Mouse (Mus musculus) testis, adult 2 months (tissue): ENCODE results near the gene Luzp1. TPM values are rescaled to one million over a fixed set of nuclear protein-coding genes. Genes with fewer than 3 reads are reported as not detected.

Experiments used
- H3K27ac ChIP-seq: fragments of 200-500 bp; 2 replicates; pipeline ENCODE4 v1.5.1; 2012; ENCODE audit warnings: low read depth, low read length; ENCODE audit not compliant: control insufficient read depth, insufficient read depth
- H3K27me3 ChIP-seq: fragments of 200-500 bp; 2 replicates; pipeline ENCODE4 v1.6.1; 2012; ENCODE audit warnings: mild to moderate bottlenecking, low read length, moderate library complexity; ENCODE audit not compliant: control insufficient read depth, insufficient read depth
- H3K36me3 ChIP-seq: fragments of 200-500 bp; 2 replicates; pipeline ENCODE4 v1.6.1; 2012; ENCODE audit warnings: mild to moderate bottlenecking, low read length; ENCODE audit not compliant: control insufficient read depth, insufficient read depth
- H3K4me1 ChIP-seq: fragments of 200-500 bp; 2 replicates; pipeline ENCODE4 v1.6.1; 2012; ENCODE audit warnings: low read length; ENCODE audit not compliant: control insufficient read depth, insufficient read depth
- H3K4me3 ChIP-seq: fragments of 200-500 bp; 2 replicates; pipeline ENCODE4 v1.5.1; 2012; ENCODE audit warnings: low read depth, mild to moderate bottlenecking, low read length, moderate library complexity, mixed read lengths; ENCODE audit not compliant: control insufficient read depth
- CTCF ChIP-seq: fragments of 200-500 bp; IDR thresholded peaks from 2 replicates; pipeline ENCODE4 v1.5.1; 2012; ENCODE audit warnings: low read depth, mild to moderate bottlenecking, inconsistent platforms, low read length, moderate library complexity; ENCODE audit not compliant: control insufficient read depth, insufficient read depth, insufficient replicate concordance
- POLR2A ChIP-seq: fragments of 200-500 bp; IDR thresholded peaks from 2 replicates; pipeline ENCODE4 v1.6.1; 2012; ENCODE audit warnings: low read depth, mild to moderate bottlenecking, inconsistent platforms, low read length, moderate library complexity; ENCODE audit not compliant: control insufficient read depth
- polyA plus RNA-seq: library from polyadenylated mRNA; depleted of rRNA; stranded (reverse); fragments of >200 nt; gene quantifications from 2 replicates; pipeline ENCODE4 v1.2.3, GENCODE M21; 2012

Luzp1 gene
- polyA plus RNA-seq, 1 experiment, result 61.1 TPM

DNA sequence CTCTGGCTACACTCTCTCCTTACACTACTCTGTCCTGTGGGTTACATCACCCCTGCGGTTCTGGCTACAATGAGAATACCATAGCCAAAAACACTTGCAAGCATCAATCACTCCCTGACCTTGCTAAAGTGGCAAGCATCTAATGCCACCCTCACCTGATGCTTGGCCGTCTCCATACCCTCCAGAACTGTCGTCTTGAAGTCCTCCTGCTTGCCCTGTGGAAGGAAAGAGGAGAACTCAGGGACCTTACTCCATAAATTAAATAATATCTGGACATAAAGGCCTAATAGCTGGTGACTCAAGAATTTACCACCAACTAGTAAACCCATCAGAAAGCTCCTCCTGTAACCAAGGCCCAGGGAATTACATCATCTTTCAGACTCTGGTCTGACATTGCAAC lies 112.3 kb downstream of the Luzp1 start:
- no peak overlapping the region for H3K4me3 ChIP-seq
- TF ChIP-seq CTCF, result no peak
- no peak for TF ChIP-seq POLR2A
- H3K27me3 ChIP-seq, result no peaks in the 10 kb centered on the region

DNA sequence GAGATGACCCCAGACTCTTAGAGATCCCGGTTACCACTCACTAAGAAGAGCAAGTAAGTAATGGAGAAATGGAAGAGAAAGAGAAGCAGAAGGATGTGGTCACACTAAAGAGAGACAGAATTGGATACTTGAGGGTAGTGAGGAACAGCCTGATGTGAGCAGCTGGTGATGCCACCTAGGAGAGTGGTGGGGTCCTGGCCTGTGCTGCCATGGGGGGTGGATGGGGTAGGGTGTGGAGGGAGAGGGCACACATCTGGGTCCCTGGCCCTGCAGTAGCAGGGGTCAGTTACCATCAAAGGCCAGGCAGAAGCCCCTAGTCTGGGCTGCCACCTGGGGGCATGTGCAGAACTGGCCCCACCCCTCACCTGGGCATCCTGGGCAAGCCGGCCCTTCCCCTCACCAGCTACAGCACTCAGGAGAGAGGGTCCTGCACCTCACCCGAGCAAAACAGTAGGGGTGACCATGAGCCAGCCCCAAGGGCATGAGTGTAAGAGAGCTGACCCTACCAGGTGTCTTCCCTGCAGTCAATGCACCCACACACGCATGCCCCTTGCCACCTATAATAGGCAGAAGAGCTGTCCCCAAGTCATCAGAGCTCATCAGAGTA lies 117.8 kb downstream of the Luzp1 start:
- no peak overlapping the region for H3K4me3 ChIP-seq
- H3K4me1 ChIP-seq, result no peaks in the 10 kb centered on the region; the same call in 1 of the 2 replicates
- H3K36me3 ChIP-seq, result no peaks in the 10 kb centered on the region
- no peak overlapping the region for H3K27ac ChIP-seq
- H3K27me3 ChIP-seq, result no peaks in the 10 kb centered on the region
- TF ChIP-seq CTCF, result no peak
- no peak for TF ChIP-seq POLR2A

More for the DNA sequence above, 112.3 kb downstream of the Luzp1 start:
- H3K36me3 ChIP-seq, result no peaks in the 10 kb centered on the region
- H3K27ac ChIP-seq, result no peak overlapping the region
- H3K4me1 ChIP-seq, result no peaks in the 10 kb centered on the region; the same call in 1 of the 2 replicates

DNA sequence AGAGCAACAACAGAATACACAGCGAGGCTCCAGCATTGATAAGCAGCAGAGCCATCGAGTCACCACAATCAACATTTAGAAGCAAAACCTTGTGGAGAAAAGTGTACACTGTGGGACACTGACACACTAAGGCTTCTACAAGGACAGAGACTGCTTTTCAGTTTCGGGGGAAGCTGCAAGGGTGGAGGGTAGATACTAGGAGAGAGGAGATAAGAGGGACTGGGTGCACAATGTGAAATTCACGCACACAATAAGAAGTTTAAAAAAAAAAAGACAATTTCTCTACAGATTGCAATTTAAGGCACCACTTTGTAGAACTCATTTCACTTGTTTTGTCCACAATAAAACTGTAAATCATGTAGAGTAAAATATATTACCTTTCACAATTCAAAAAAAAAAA lies 118.4 kb downstream of the Luzp1 start:
- H3K27ac ChIP-seq, result no peak overlapping the region
- H3K4me3 ChIP-seq, result no peak overlapping the region
- no peaks in the 10 kb centered on the region for H3K27me3 ChIP-seq
- H3K4me1 ChIP-seq, result no peaks in the 10 kb centered on the region; the same call in 1 of the 2 replicates
- H3K36me3 ChIP-seq, result no peaks in the 10 kb centered on the region
- TF ChIP-seq CTCF (no peak), POLR2A (no peak)

DNA sequence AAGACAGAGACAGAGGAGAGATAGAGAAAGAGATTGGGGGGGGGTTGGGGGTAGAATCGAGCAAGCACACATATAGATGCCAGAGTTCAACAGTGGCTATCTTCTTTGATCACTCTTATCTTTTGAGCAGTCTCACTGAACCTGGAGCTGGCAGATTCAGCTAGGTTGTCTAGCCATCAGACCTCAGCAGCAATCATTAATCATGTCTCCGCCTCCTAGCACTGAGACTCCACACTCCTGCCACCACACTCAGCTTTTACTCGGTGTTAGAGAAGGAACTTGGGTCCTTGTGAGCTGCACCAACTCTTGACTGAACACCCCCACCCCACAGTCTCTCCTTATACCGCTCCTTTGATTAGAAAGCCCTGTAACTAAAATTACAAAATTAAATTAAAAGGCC lies 122.5 kb downstream of the Luzp1 start:
- no peaks in the 10 kb centered on the region for H3K36me3 ChIP-seq
- H3K4me1 ChIP-seq, result no peaks in the 10 kb centered on the region; the same call in 1 of the 2 replicates
- H3K27me3 ChIP-seq, result no peaks in the 10 kb centered on the region
- no peak overlapping the region for H3K4me3 ChIP-seq
- no peak overlapping the region for H3K27ac ChIP-seq
- no peak for TF ChIP-seq CTCF
- no peak for TF ChIP-seq POLR2A

DNA sequence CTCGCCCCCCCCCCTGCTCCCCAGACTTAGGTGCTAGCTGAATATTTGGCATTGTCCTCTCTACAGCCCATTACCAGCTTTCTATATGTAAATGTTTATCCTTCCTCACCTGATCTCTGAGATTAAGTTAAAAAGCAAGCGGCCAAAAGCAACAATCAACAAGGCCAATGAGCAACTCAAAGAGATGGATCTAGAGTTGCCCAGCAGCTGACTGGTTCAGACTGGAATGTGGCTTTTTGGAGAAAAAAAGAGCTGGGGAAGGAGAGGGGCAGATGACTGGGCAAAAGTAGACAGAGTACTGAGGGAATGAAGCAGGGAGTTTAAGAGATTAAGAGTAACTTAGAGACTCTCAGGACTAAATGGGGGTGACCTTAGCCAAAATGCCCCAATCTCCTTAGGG lies 124.4 kb downstream of the Luzp1 start:
- TF ChIP-seq CTCF, result no peak
- H3K27me3 ChIP-seq, result no peaks in the 10 kb centered on the region
- no peak overlapping the region for H3K4me3 ChIP-seq
- no peaks in the 10 kb centered on the region; the same call in 1 of the 2 replicates for H3K4me1 ChIP-seq
- H3K27ac ChIP-seq, result no peak overlapping the region
- no peaks in the 10 kb centered on the region for H3K36me3 ChIP-seq

DNA sequence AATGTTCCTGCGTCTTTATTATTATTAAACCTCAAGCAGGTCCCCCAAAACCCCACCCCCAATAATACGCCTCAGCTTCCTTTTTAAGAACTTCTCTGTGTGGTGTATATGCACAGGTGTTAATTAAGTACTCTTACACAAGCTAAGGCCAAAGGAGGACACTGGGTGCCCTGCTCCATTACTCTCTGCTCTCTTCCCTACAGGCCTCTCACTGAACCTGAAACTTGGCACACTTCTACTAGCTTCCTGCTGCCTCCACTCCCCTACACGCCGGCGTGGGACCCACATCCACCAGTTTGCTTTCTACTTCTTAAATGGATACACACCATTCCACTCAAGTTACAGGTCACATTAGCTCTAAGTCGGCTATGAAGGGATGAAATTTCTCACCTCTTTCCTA lies 125.7 kb downstream of the Luzp1 start:
- Histone ChIP-seq H3K27me3 (no peaks in the 10 kb centered on the region), H3K4me1 (no peaks in the 10 kb centered on the region; the same call in 1 of the 2 replicates), H3K4me3 (no peak overlapping the region), H3K27ac (no peak overlapping the region), H3K36me3 (no peaks in the 10 kb centered on the region)
- TF ChIP-seq CTCF (no peak), POLR2A (no peak)

DNA sequence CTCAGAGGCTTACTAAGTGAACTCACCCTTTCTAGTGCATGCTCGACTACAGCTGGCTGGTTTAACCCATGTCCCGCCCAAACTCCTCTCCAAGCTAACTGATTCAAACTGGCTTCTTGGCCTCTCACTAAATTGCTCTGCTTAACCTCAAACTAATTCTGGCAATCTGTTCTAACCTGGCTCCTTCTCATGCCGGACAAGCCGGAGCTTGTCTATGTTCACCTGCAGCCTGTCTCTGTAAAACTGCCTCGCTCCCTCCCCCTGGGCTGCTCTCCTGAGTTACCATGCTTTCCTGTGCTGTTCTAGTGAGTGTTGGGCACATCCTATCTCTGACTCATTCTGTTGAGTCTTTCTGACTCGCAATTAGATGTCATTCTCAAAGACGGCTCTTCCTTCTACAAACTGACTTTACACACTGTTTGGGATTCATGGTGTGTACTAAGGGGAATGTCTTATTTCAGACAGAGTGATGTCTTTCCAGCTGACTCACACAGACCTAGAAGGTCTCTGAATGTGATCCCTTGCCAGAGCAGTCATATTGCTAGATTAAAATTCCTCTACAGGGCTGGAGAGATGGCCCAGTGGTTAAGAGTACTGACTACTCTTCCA lies 128.8 kb downstream of the Luzp1 start:
- H3K27ac ChIP-seq, result no peak overlapping the region
- H3K4me1 ChIP-seq, result peaks cover 4% of the 10 kb centered on the region
- H3K4me3 ChIP-seq, result no peak overlapping the region
- TF ChIP-seq CTCF (no peak), POLR2A (no peak)
- no peaks in the 10 kb centered on the region for H3K36me3 ChIP-seq
- no peaks in the 10 kb centered on the region for H3K27me3 ChIP-seq

DNA sequence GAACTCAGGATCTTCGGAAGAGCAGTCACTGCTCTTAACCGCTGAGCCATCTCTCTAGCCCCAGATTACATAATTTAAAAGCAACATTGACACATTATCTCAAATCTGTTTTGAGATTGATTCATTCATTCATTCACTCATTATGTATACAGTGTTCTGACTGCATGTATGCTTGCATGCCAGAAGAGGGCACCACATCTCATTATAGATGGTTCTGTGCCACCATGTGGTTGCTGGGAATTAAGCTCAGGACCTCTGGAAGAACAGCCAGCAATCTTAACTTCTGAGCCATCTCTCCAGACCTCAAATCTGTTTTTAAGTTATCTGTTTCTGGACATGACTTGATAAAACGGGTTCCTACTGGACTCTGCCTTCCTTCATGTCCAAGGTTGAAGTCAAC lies 130.3 kb downstream of the Luzp1 start:
- H3K27ac ChIP-seq, result no peak overlapping the region
- H3K27me3 ChIP-seq, result no peaks in the 10 kb centered on the region
- TF ChIP-seq CTCF, result no peak
- no peak for TF ChIP-seq POLR2A
- no peak overlapping the region for H3K4me3 ChIP-seq
- H3K36me3 ChIP-seq, result no peaks in the 10 kb centered on the region
- peaks cover 4% of the 10 kb centered on the region for H3K4me1 ChIP-seq
